Mouse (Mus musculus): ENCODE results near the gene Morc3.

DNA sequence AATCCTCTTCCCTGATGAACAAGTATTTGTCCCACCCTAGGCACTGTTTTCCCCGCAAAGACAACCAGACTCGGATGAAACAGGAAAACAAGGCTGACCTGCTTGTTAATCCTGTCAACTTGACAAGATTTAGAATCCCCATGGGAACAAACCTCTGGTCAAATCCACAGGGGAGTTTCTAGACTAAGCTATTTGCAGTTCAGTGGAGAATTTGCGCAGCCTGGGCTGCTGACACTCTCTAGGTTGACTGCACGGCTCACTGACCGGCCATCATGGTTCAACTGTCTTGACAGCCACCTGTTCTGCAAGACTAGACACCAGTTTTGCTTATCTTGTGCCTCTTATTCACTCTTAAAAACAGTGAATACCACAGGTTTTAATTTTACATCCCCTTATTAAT lies 1.0 kb upstream of the Morc3 start:
- TF ChIP-seq CTCF (IDR thresholded peaks at IDR 0.05; ENCODE audit: low read depth), result no peak
- no peak for TF ChIP-seq EP300 (IDR thresholded peaks at IDR 0.05; ENCODE audit: low read depth)
